Mouse (Mus musculus) forelimb bud, embryonic 11.5 days (tissue): Measurements from ENCODE around the gene Lrrc26.
A peak's percentile ranks its signal among the peaks of the same experiment; 100 is the strongest.

ENCODE experiments used
- DNase-seq: peaks from one replicate; pipeline ENCODE4 v3.0.0-alpha.2; 2012; ENCODE audit warnings: low read depth, low spot score

Lrrc26 gene

DNA sequence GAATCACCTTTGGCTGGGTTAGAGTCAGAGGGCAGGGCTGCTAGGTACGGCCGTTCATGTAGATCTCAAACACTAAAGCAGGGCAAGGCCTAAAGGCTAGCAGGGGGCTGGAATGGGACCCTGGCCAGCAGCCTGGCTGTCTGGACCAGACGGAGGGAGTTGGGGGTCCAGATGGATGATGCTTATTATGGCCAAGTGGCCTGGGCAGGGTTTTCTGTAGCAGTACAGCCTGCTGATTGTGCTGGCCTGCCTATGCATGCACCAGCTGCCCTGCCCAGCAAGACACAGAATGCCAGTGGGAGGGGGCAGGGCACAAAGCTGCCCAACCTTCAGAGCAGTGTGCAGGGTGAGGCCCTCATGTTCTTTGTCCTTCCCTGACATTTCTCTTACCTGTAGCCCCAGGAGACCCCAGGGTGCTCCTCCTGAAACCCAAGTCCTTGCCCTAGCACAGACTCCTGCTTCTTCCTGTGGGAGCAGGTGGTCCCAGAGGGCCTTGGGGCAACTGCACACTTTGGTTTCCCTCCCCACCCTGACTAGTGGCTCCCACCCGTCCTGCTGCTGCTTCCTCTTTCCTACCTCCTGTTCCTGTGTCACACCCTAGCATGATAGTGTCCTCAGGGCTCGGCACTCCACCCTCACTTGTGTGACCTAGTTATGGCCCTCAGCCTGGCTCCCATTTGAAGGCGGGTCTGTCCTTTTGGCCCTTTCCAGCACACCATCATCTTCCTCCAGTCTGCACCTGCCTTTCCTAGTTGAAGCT lies 23.6 kb upstream of the Lrrc26 start:
- no peak for DNase-seq

DNA sequence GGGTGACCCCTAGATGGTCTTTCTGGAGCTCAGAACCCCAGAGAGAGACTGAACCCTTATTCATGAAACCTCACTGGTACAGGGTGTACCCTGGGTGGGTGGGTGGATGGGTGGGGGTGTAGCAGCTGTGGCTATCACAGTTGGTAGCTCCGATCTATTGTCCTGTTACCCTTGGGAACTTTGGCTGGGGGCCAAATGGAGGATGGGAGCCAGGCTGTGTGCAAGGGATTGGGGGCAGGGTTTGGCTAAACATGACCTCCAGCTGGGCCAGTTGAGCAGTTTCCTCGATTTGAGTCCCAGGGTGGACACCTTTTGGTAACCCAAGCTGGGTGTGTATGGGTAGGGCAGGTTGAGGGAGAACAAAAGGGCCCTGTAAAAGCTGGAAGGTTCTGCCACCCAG lies 23.0 kb upstream of the Lrrc26 start:
- no peak for DNase-seq

- no peak for DNase-seq
Measured at GRCm38 (mm10) chr2:25267241-25267640, 22.5 kb upstream of the Lrrc26 start.

DNA sequence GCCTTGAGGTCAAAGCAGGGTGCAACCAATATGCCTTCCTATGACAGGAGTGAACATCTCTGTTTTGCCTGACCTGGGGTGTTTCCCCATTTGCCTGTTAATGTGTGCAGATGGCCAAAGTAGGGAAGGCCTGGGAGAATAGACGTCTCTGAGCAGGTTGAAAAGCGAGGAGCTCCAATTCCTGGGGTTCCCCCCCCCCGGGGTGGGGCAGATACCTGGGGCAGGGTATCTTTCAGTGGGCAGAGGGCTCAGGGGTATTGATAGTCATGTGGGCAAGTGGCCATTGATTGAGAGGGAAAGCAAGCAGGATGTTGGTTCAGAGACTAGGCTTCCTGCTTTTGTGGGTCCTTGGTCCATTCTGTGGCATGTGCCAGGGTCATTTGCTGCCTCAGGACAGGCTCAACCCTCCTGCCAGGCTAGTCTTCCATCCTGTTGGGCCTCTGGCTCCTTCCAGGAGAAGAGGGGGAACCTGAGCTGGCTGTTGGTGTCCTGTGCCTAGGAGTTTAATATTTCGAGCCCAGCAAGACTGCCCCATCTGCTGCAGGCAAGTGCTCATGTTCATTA lies 21.9 kb upstream of the Lrrc26 start:
- no peak for DNase-seq

- peak; percentile 97 for DNase-seq
Measured at GRCm38 (mm10) chr2:25271827-25272511, 17.7 kb upstream of the Lrrc26 start, which contains the start of the genes Ssna1 and Anapc2. Gene Ssna1, minus strand, starts transcription at chr2:25272438. Gene Anapc2, plus strand, starts transcription at chr2:25272478.

DNA sequence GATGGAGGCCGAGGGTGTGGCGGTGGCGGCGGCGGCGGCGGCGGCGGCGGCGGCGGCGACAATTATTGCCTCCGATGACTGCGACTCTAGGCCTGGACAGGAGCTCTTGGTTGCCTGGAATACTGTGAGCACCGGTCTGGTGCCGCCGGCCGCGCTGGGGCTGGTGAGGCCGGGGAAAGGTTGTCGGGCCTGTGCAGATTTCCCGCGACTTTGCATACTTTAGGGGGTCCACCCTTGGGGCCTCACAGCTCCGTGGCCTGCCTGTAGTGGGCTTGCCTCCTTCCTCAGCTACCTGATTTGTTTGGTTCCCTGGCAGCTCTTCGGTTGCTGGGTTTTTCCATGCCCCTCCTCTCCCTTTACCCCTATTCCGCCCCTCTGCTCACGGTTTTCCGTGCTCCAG lies 17.2 kb upstream of the Lrrc26 start:
- DNase-seq: no peak

GRCm38 (mm10) chr2:25273010-25273409 lies 16.7 kb upstream of the Lrrc26 start:
- DNase-seq: no peak

GRCm38 (mm10) chr2:25278928-25279882 lies 10.5 kb upstream of the Lrrc26 start:
- DNase-seq: peak; percentile 76

DNA sequence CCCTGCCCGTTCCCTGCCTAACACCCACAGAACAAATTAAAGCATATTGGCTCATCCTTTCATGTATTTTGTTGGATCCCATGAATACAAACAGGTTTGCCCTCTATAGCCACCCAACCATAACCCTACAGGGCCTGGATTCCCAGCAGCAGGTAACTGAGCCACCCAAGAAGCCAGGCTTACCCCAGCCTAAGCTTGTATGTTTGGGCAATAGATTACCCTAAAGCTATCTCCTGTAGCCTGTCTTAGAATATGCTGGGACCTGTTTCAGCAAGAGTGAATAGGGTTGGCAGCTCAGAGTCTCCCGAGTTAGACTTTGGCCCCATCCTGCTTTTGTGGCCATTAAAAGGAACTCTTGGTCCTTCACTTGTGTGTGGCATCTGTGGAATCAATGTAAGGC lies 4.2 kb upstream of the Lrrc26 start:
- DNase-seq: no peak

GRCm38 (mm10) chr2:25286314-25286713 lies 3.4 kb upstream of the Lrrc26 start:
- no peak for DNase-seq

DNA sequence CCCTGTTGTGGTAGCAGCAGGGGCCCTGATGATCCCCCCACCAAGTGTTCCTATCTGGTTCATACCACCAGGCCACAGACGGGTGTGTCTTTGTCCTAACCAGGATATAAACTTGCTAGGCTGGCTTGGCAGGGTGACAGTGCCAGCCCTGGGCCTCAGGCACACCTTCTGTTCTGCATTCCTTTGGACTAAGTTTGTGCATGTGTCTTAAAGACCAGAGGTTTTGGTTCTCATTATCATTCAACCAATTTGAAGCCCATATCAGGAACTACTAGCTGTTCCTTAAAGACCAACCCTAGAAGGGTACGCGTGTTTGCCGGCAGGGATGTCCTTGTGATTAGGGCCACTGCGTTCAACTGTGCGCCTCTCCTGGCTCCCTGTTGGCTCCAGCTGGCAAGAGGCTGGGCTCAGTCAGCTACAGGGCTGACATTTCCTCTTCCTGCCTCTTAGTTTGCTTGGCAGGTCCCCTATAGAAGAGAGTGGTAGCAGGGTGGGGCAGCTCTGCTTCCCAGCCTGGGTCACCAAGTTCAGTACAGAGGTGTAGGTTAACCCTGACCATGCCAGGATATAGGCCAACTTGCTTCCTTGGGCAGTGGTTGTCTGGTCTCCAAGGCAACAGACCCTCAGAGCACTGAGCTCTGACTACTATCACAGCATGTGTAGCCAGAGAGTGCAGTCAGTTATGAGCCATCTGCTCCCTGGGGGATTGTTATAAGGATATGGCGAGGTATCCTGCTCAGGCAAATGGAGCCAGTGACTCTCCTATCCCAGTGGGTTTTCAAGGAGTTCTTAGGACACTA lies 2.7 kb upstream of the Lrrc26 start:
- no peak for DNase-seq

DNA sequence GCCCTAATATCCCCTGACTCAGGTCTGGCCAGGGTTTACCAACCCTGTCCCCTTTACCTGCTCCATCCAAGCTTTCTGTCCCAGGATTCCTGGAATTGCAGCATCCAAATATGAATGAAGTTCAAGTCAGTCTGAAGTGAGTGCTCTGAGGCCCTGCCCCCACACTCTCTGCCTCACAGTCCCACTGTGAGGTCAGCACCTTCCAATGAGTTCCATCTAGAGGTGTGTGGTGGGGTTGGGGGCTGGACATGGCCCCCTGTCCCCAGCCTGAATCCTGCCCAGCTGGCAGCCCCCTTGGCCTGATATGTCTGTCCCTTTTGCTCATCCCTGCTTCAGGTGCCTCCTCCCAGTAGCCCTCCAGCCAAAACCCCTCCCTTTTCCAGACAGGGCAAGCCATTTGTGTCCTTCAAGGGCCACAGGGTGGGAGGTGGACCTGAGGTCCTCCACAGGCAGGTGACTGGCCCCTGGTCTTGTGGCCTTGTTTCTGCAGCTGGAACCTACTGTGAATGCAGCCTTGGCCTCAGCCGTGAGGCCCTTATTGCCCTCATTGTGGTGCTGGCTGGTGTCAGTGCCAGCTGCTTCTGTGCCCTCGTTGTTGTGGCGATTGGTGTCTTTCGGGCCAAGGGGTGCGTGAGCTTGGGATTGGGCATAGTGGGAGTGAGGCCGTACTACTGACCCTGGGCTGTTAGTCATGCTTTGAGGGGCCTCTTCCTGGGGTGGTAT lies 1.6 kb upstream of the Lrrc26 start, which contains the start of gene Tmem210:
TSS of gene Tmem210 (plus strand) at position 219 of the 723 bp plus-strand sequence.
- no peak for DNase-seq

DNA sequence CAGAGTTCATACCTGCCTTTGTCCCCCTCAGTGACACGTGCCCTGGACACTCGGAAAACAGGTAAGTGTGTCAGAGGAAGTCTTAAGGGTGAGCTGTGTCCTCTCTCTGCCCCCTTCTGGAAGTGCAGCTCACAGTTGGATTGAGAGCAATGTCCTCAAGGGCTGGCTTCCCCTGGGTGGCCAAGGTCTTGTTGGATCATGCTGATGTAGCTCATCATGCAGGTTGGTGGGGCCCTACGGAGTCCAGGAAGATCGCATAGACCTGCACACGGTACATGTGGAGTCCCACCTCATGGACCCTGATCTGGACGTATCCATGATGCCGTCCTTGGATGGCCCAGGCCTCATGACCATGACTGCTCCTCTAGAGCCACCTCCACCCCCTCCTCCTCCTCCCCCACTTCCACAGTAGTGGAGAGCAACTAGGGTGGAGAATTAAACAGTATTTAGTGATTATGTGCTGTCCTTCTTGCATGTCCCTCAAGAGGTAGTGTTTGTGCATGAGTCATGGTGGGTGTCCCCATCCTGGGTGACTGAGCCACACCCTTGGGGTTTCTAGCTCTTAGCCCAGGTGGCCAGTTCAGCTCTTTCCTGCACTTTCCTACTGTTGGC lies 875 bp upstream of the Lrrc26 start:
- no peak for DNase-seq

GRCm38 (mm10) chr2:25290101-25290815 lies 543 bp downstream of the Lrrc26 start:
- no peak for DNase-seq

DNA sequence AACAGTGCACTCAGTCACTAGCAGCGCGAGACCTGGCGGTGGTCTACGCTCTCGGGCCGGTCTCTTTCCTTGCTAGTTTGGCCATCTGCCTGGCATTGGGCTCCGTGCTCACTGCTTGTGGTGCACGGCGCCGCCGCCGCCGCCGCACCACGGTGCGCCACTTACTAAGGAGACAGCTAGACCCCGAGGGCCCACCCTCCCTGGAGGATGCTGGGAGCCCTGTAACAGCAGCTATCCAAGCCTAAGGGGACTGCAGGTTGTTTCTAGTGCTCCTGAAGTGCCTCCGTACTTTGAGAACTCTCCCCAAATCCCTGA lies 1.1 kb downstream of the Lrrc26 start:
- no peak for DNase-seq

DNA sequence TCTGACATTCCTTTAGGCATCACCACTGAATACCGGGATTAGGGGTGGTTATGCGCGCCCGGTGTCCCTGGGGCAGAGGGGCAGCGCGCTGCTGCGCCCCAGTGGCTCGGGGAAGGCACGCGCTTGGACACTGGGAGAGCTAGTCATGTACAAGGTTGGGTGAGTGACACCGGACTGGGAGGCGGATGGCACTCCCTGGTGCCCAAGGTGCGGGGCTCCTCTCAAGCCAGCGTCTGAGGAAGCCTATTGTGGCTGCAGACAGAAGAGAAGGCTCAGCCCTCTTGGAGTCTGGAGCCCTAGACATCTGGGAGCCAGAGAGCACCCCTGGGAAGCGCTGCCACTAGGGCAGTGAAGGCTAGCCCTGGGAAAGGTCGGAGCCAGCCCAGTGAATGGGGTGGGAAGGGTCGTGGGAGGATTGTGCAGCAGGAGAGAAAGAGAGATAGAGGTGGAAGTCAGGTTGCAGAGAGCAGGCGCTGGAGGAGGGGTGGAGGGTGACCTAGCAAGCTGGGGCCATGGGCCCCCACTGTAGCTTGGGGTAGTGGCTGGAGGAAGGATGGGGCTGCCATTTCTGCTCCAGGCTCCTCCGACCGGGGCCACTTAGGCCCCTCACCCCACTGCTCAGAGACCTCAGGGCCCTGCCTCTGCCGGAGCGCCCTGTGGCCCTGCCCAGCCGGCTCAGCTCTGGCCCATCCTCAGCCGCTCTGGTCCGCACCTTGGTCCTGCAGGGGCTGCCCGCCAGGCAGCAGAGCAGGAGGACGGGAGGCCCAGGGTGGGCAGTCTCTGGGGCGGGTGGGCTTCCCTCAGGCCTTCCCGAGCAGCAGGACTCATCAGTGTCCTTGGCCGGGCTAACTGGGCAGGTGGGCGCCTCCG lies 1.7 kb downstream of the Lrrc26 start:
- DNase-seq: no peak

DNA sequence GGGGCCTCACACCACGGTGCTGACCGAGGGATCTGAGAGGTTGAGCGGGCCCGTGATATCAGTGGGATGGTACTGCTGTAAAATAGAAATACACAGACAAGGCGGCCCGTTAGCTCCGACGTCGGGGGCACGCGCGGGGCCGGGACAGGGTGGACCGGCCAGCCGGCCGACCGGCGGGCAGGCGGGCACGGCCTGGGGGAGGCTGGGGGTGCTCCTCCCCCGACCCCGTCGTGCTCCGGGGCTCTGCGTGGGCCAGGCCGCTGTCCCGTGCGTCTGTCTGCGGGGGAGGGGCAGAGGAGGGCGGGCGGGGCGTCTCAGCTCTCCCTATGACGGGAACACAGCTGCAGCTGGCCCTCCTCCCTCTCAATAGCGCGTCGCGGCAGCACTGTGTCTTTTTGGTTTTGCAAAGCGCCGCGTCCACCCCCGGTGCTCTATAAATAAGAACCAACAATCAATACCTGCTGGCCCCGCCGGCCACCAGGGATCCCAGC lies 2.4 kb downstream of the Lrrc26 start:
- no peak for DNase-seq

DNA sequence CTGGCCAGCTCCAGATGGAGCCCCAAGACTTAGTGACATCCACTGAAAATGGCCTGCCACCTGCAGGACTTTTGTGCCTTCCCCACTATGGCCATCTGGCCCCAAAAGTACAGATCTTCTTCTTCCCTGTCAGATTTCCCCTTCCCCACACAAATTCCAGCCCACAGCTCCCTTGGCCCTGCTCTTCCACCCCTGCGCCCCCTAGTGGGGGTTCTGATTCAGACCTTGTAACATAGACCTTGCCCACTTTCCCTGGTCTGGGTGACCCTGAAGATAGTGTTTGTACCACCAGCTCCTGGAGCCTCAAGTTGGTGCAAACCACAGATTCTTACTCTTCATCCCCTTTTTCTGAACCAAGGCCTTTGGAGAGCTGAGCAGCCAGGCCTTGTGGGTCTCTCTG lies 3.1 kb downstream of the Lrrc26 start:
- DNase-seq: peak; percentile 71
